Mouse (Mus musculus): ENCODE results near the gene Syt6. TPM values are rescaled to one million over a fixed set of nuclear protein-coding genes. Genes with fewer than 3 reads are reported as not detected.

The Syt6 gene
- polyA plus RNA-seq, 1 experiment from 2014 or later, result 1.7 TPM

Small RNA genes within 50 kb of the gene (microRNA-seq; reads per million reads assigned to microRNA genes)
- gene Gm25325 (ENCODE audit: borderline number of aligned reads), result not detected

Other genes starting within 250 kb of the Syt6 start
- gene Atg4a-ps, start 70.8 kb downstream of the Syt6 start, polyA plus RNA-seq (2014; fragmentation: Nextera tagmentation; extraction: Ambion mirVana), result 0.22 and 0.47 TPM in 2 replicates
- gene Olfml3, start 162.8 kb downstream of the Syt6 start, polyA plus RNA-seq (2014; fragmentation: Nextera tagmentation; extraction: Ambion mirVana), result 73.3 and 79.1 TPM in 2 replicates
- gene Gm10964, start 164.1 kb downstream of the Syt6 start, polyA plus RNA-seq (2014; fragmentation: Nextera tagmentation; extraction: Ambion mirVana), result not detected in 2 replicates
- gene Hipk1, start 216.3 kb downstream of the Syt6 start, polyA plus RNA-seq (2014; fragmentation: Nextera tagmentation; extraction: Ambion mirVana), result 15.4 and 17.3 TPM in 2 replicates
- 22.3 and 25.9 TPM in 2 replicates for gene Dclre1b, start 234.2 kb downstream of the Syt6 start, polyA plus RNA-seq (2014; fragmentation: Nextera tagmentation; extraction: Ambion mirVana)
- 23.9 and 24.9 TPM in 2 replicates for gene Ap4b1, start 234.3 kb downstream of the Syt6 start, polyA plus RNA-seq (2014; fragmentation: Nextera tagmentation; extraction: Ambion mirVana)
- gene Gm43064, start 234.3 kb downstream of the Syt6 start, polyA plus RNA-seq (2014; fragmentation: Nextera tagmentation; extraction: Ambion mirVana), result 0.17 and 0.41 TPM in 2 replicates